Mouse (Mus musculus) neural tube, embryonic 13.5 days (tissue): ENCODE results near the gene Reep3. TPM values are rescaled to one million over a fixed set of nuclear protein-coding genes. Genes with fewer than 3 reads are reported as not detected.

ENCODE experiments used
- ATAC-seq: fragments of 200-750 bp; cut with Nextera tagmentation; 2 replicates; pipeline ENCODE4 v1.8.0; 2017; ENCODE audit warnings: low read depth, mild to moderate bottlenecking, moderate TSS enrichment, moderate library complexity
- H3K27ac ChIP-seq: fragments of 300-500 bp; sonication (generic); replicated peaks from 2 replicates; pipeline ENCODE4 v1.5.1; 2015; ENCODE audit warnings: moderate library complexity, mild to moderate bottlenecking, inconsistent platforms
- H3K27me3 ChIP-seq: fragments of 300-500 bp; sonication (generic); 2 replicates; pipeline ENCODE4 v1.6.1; 2015; ENCODE audit warnings: mild to moderate bottlenecking, inconsistent platforms
- H3K36me3 ChIP-seq: fragments of 300-500 bp; sonication (generic); 2 replicates; pipeline ENCODE4 v1.6.1; 2015; ENCODE audit warnings: mild to moderate bottlenecking, inconsistent platforms
- H3K4me1 ChIP-seq: fragments of 300-500 bp; sonication (generic); replicated peaks from 2 replicates; pipeline ENCODE4 v1.6.1; 2015; ENCODE audit warnings: inconsistent platforms
- H3K4me2 ChIP-seq: fragments of 300-500 bp; sonication (generic); 2 replicates; pipeline ENCODE4 v1.6.1; 2015; ENCODE audit warnings: inconsistent platforms, mild to moderate bottlenecking, moderate library complexity
- H3K4me3 ChIP-seq: fragments of 300-500 bp; sonication (generic); 2 replicates; pipeline ENCODE4 v1.5.1; 2015; ENCODE audit warnings: mild to moderate bottlenecking, inconsistent platforms
- H3K9ac ChIP-seq: fragments of 300-500 bp; sonication (generic); 2 replicates; pipeline ENCODE4 v1.6.1; 2015; ENCODE audit warnings: moderate library complexity, mild to moderate bottlenecking, inconsistent platforms
- H3K9me3 ChIP-seq: fragments of 300-500 bp; sonication (generic); 2 replicates; pipeline ENCODE4 v1.6.1; 2016; ENCODE audit warnings: inconsistent platforms
- WGBS: fragments of 180-500 bp; shearing (Covaris S2); methylation state at CpG from one replicate; pipeline ENCODE4 v1.1.7; 2015; 5-methylcytosine and 5-hydroxymethylcytosine counted together
- polyA plus RNA-seq: library from polyadenylated mRNA; unstranded; fragments of >200 nt; fragmentation: Nextera tagmentation; extraction: Ambion mirVana; gene quantifications from 2 replicates; pipeline ENCODE4 v1.2.1, GENCODE M21; 2015

The Reep3 gene
- polyA plus RNA-seq, 1 experiment from 2014 or later, result 54.6 TPM

DNA sequence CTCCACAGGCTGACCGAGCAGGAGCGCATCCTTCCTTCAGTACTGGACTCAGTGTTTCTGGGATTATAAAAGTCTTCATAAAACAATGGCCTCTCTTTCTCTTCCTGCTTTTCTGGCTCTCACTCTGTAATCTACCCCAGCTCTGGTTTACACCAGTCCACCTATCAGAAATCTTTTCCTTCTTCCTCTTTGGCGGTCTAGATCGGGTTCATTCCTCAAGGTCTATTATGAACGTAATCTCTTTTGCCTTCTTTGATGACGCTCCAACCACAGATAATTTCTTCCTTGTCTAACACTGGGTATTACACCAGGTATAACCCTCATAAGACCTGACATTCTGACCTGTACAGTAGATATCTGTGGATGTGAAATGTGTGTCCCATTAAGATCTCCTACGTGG lies 1.8 kb downstream of the Reep3 start:
- Histone ChIP-seq H3K4me1 (peaks cover 40% of the 10 kb centered on the region), H3K27me3 (no peaks in the 10 kb centered on the region), H3K9me3 (no peaks in the 10 kb centered on the region), H3K36me3 (no peaks in the 10 kb centered on the region), H3K4me3 (peak overlapping the region; percentile 70; the same call in 1 of the 2 replicates), H3K9ac (peak overlapping the region; percentile 100; the same call in 1 of the 2 replicates), H3K4me2 (peak overlapping the region; percentile 70), H3K27ac (no peak overlapping the region)
- ATAC-seq, result no peak
- 81% methylated on average over 7 of the region's 7 CpGs for WGBS

DNA sequence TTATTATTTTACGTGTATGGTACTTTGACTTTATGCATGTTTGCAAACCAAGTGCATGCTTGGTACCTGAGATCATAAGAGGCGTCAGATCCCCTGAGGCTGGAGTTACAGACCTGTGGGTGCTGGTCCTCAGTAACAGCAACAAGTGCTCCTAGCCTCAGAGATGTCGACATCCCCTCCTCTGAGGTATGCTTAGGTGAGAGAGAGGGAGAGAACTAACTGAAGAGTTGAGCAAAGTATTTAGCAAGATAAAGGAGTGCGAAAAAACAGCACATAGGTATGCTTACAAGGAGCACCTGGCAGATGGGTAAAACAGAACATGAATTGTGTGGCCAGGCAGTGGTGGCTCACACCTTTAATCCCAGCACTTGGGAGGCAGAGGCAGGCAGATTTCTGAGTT lies 6.1 kb downstream of the Reep3 start:
- H3K27ac ChIP-seq, result no peak overlapping the region
- H3K9me3 ChIP-seq, result no peaks in the 10 kb centered on the region
- WGBS, result 96% methylated on average over 4 of the region's 4 CpGs
- H3K4me3 ChIP-seq, result no peak overlapping the region
- H3K27me3 ChIP-seq, result no peaks in the 10 kb centered on the region
- peaks cover 28% of the 10 kb centered on the region for H3K4me1 ChIP-seq
- no peaks in the 10 kb centered on the region for H3K36me3 ChIP-seq
- H3K4me2 ChIP-seq, result no peak overlapping the region
- ATAC-seq, result no peak
- H3K9ac ChIP-seq, result no peak overlapping the region

DNA sequence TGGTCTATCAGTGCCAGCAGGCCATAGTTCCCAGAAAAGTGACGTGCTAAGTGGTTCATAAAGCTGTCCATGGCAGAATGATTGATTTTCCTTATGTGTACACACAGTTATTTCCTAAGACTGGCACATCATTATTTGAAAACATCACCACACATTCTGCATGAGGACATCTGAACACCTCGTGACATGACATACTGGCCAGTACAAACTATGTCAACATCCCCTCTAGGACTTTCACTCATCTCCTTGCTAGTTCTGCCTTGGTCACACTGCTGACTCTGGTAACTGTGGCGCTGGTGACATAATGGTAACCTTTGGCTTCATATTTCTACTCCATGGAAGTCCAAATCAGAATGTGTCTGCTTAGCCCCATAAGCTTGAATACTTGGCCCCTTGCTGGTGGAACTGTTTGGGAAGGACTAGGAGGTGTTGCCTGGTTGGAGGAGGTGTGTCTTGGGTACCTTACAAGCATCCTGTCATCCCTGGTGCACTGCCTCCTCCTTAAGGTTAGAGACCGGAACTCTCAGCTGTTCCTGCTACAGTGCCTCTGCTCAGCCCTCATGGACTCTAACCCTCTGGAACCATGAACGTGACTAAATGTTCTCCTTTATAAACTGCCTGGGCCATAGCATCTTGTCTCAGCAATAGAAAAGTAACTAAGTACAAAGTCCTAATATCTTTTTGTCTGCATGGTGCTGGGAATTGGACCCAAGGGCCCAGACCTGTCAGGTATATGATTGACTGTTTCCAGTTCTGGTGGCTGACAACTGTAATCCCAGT lies 9.1 kb downstream of the Reep3 start:
- H3K9me3 ChIP-seq, result no peaks in the 10 kb centered on the region
- WGBS, result 84% methylated on average over 5 of the region's 5 CpGs
- peaks cover 22% of the 10 kb centered on the region for H3K4me1 ChIP-seq
- H3K9ac ChIP-seq, result no peak overlapping the region
- no peaks in the 10 kb centered on the region for H3K27me3 ChIP-seq
- H3K4me2 ChIP-seq, result no peak overlapping the region
- ATAC-seq, result no peak
- H3K36me3 ChIP-seq, result no peaks in the 10 kb centered on the region
- no peak overlapping the region for H3K4me3 ChIP-seq
- H3K27ac ChIP-seq, result no peak overlapping the region

DNA sequence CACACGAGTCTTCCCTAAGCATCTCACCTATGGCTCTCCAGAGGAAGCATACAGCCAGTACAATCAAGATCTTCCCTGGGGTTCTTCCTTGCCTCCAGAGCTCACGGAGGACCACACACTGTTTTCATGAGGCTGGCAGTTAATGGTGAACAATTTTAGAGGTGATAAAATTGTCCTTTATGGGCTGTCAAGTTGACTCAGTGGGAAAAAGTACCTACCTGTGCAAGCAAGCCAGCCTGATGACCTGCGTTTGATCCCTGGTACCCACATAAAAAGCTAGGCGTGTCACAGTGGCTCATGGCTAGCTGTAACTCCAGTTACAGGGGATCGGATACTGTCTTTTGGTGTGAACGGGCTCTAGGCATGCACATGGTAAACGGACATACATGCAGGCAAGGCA lies 10.8 kb downstream of the Reep3 start:
- Histone ChIP-seq H3K9ac (no peak overlapping the region), H3K9me3 (no peaks in the 10 kb centered on the region), H3K4me1 (peaks cover 22% of the 10 kb centered on the region), H3K4me3 (no peak overlapping the region), H3K36me3 (no peaks in the 10 kb centered on the region), H3K4me2 (no peak overlapping the region), H3K27me3 (no peaks in the 10 kb centered on the region), H3K27ac (no peak overlapping the region; the same call in 1 of the 2 replicates)
- ATAC-seq, result no peak
- WGBS, result 72% methylated on average over 7 of the region's 7 CpGs

DNA sequence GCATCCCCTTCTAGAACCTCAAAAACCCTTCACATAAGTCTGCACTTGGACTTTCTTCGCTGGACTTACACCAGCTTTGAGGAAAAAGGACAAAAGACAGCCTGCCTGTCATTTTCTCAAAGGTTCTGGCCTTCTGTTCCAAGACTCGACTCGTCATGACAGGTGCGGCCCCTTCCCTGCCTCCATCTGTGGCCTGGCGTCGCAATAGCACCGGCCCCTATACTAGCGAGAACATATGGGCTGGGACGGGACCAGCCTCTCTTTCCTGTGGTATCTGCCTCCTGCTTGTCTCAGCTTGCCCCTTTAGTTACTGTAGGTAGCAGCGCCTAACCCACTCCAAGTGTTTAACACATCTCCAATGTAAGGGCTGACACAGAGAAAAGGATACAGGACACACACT lies 11.6 kb downstream of the Reep3 start:
- ATAC-seq, result no peak
- Histone ChIP-seq H3K27ac (no peak overlapping the region), H3K27me3 (no peaks in the 10 kb centered on the region), H3K4me3 (no peak overlapping the region), H3K4me2 (no peak overlapping the region), H3K9ac (no peak overlapping the region), H3K4me1 (peaks cover 22% of the 10 kb centered on the region), H3K36me3 (no peaks in the 10 kb centered on the region), H3K9me3 (no peaks in the 10 kb centered on the region)
- WGBS, result 72% methylated on average over 10 of the region's 10 CpGs

DNA sequence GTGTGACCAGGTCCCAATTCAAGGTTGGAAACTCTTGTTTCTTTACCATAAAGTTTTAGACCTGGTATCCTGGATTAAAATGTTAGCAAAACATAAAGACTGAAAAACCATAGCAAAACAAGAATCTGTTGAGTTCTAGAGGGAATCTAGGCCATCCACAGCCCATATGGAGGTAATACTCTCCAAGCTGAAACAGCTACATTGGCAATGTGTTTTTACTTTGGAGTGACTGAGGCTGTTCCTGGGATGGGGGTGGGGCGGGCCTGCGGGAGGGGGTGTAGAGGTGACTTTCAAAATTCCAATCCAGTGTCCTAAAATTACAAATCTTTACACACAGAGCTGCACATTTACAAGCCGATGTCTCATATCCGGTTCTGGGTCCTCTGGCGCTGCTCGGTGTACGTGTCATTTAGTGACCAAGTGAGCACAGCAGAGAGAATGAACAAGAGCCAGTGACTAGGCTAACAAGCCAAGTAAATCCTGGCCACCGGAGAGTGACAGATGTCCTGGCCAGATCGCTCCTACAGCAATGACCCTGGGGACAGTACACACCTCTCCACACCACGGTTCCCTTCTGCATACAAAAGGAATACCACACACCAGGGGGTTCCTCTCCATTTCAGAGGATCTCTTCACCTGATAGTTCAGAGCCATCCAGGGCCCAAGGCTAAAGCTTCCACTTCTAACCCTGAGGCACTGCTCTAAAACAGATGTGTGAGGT lies 13.1 kb downstream of the Reep3 start:
- H3K4me2 ChIP-seq, result no peak overlapping the region
- H3K4me3 ChIP-seq, result no peak overlapping the region
- ATAC-seq, result no peak
- H3K36me3 ChIP-seq, result no peaks in the 10 kb centered on the region
- no peaks in the 10 kb centered on the region for H3K27me3 ChIP-seq
- WGBS, result 77% methylated on average over 10 of the region's 10 CpGs
- H3K4me1 ChIP-seq, result peaks cover 29% of the 10 kb centered on the region
- no peaks in the 10 kb centered on the region for H3K9me3 ChIP-seq
- no peak overlapping the region for H3K9ac ChIP-seq
- no peak overlapping the region for H3K27ac ChIP-seq

DNA sequence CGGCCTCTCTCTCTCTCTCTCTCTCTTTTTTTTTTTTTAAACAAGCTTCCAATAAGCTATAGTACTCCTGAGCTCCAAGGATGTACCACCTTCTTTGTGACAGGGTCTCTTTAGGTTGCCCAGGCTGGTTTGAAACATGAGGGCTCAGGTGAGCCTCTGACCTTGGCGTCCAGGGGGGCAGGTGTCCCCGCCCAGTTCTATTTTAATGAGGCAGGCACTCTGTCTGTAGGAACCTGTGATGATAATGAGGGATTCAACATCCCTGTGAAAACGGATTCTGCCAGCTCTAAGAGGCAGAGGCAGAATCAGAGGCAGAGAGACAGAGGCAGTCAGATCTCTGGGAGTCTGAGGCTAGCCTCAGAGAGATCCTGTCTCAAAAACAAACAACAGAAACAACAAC lies 14.2 kb downstream of the Reep3 start:
- 77% methylated on average over 4 of the region's 4 CpGs for WGBS
- ATAC-seq, result no peak
- H3K9ac ChIP-seq, result no peak overlapping the region

DNA sequence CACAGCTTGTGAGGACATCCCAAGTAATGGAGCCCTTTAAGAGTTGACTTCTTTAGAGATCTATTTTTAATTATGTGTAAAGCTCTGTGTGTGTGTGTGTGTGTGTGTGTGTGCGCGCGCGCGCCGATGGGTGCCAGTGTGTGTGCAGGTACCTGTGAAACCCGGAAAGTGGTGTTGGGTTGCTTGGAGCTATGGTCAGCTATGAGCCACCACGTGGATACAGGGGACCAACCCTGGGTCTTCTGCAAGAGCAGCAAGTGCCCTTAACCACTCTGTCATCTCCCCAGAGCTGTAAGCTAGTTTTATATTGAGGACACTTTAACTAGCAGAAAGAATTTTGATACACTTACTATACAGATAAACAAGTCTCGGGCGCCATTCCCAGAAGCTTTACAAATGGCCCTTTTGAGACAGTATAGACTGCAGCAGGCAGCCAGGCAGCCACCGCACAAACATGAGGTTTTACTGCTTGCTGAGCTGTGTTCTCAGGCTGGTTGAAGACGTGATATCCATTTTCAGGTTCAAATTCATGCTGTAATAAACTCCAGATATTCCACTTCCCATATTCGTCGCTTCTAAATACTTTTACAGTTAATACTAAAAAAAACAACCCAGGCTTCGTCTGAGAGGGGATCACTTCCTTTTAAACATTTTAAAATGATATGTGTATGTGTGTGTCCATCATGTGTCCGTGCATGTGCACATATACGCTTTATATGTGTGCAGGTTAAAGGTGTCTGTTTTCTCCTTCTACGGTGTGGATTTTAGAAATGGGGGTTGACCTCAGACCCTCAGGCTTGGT lies 15.3 kb downstream of the Reep3 start:
- ATAC-seq, result no peak
- Histone ChIP-seq H3K27ac (no peak overlapping the region), H3K27me3 (no peaks in the 10 kb centered on the region), H3K9ac (no peak overlapping the region), H3K4me2 (no peak overlapping the region), H3K36me3 (no peaks in the 10 kb centered on the region), H3K4me3 (no peak overlapping the region), H3K4me1 (peaks cover 33% of the 10 kb centered on the region), H3K9me3 (no peaks in the 10 kb centered on the region)
- 87% methylated on average over 18 of the region's 18 CpGs for WGBS

More for the DNA sequence above, 14.2 kb downstream of the Reep3 start:
- Histone ChIP-seq H3K4me1 (peaks cover 32% of the 10 kb centered on the region), H3K4me3 (no peak overlapping the region), H3K27me3 (no peaks in the 10 kb centered on the region), H3K4me2 (no peak overlapping the region), H3K36me3 (no peaks in the 10 kb centered on the region), H3K27ac (no peak overlapping the region), H3K9me3 (no peaks in the 10 kb centered on the region)

DNA sequence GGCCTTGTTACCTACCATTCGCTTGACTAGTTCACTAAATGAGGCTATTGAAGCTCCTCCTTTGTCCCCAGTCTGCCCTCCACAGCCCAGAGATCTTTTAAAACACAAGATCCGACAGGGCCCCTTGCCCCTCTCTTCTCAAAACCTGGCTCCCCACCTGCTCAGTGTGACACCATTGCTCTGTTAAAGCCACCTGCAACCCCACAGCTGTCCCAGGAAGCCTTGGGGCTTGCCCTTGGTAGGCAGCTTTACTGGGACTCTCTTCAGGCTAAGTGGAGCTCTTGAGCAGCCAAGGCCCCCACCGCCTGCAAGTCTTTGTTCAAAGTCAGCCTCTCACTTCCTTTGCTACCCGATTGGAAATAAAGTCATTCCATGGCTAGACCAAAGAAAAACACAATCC lies 17.7 kb downstream of the Reep3 start:
- Histone ChIP-seq H3K9ac (no peak overlapping the region), H3K4me3 (no peak overlapping the region), H3K4me2 (no peak overlapping the region), H3K4me1 (peaks cover 22% of the 10 kb centered on the region), H3K27ac (peak overlapping the region; percentile 68), H3K27me3 (no peaks in the 10 kb centered on the region), H3K36me3 (no peaks in the 10 kb centered on the region), H3K9me3 (no peaks in the 10 kb centered on the region)
- WGBS, result 31% methylated on average over 4 of the region's 4 CpGs
- ATAC-seq, result no peak

DNA sequence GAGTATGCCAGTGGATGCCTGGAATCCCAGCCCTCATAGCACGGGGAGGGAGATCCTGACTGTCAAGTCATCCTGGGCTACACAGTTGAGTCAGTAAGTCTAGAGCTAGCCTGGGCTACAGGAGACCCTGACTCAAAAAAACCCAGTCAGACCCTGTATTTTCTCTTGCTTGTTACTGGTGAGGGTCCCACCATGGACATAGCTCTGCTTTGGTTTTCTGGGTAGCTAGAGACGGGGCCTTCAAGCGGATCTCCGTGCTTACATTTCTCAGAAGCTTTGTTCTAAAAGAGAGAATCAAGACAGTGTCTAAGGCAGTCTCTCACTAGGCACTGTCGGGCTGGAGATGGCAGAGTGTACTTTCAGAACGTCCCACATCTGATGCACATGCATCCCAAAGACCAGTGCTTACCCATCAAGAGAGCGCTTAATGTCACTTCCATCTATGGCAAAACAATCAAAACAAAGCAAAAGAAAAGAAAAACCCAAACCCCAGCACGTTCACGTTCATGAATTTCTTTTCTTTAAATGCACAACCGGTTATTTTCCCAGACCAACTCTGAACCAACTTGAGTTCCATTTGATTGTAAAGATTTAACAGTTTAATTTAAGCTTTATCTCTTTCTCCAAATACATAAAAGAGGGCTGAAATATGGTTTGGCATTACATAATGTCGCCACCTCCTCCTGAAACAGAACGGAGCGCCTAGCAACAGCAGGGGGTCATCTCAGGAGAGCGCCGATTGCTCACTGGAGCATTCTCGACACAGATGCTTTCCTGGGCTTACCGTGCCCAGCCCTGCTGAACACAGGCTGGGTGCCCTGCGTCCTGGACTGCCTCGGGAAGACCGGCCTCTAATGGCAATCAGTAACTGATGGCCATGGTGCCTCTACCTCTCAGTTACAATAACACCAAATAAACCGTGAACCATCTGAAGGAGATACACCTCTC lies 20.5 kb downstream of the Reep3 start:
- Histone ChIP-seq H3K4me1 (peaks cover 22% of the 10 kb centered on the region), H3K4me2 (peak overlapping the region; percentile 11; the same call in 1 of the 2 replicates), H3K27ac (peak overlapping the region; percentile 46; the same call in 1 of the 2 replicates), H3K36me3 (no peaks in the 10 kb centered on the region), H3K27me3 (no peaks in the 10 kb centered on the region), H3K9ac (no peak overlapping the region), H3K4me3 (no peak overlapping the region), H3K9me3 (no peaks in the 10 kb centered on the region)
- no peak for ATAC-seq
- WGBS, result 48% methylated on average over 21 of the region's 21 CpGs

DNA sequence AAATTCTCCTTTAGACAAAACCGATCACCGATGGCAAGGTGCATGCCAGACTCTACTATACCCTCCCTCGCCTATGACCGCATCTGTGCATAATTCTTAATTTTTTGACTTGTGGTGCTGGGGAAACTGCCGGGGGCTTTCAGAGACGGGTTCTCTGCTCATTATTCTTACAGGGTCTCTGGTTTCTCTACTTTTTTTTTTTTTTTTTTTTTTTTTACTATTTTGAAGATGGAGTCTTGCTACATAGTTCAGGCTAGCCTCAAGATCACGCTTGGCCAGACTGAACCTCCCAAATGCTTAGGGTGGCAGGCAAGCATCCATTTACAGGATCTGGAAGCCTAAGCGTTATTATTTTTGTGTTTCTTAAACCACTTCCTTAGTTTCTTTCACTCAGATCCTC lies 23.2 kb downstream of the Reep3 start:
- no peak for ATAC-seq
- Histone ChIP-seq H3K4me2 (no peak overlapping the region), H3K4me3 (no peak overlapping the region), H3K27ac (no peak overlapping the region), H3K4me1 (peaks cover 14% of the 10 kb centered on the region), H3K36me3 (no peaks in the 10 kb centered on the region), H3K9ac (no peak overlapping the region), H3K27me3 (no peaks in the 10 kb centered on the region), H3K9me3 (no peaks in the 10 kb centered on the region)
- 95% methylated on average over 8 of the region's 8 CpGs for WGBS
